Mouse (Mus musculus): ENCODE data around the gene Acox2.

GRCm38 (mm10) chr14:8206179-8206910 lies 52.8 kb downstream of the Acox2 start:
- TF ChIP-seq CTCF (IDR thresholded peaks at IDR 0.05; ENCODE audit: extremely low read depth, insufficient read depth, insufficient read length, insufficient replicate concordance) (no peak), POLR2A (IDR thresholded peaks at IDR 0.05; ENCODE audit: low read depth, low read length) (no peak)
